Mouse (Mus musculus): Measurements from ENCODE around the gene Sh2b2.

GRCm38 (mm10) chr5:136286566-136286965 is 40.2 kb upstream of the Sh2b2 start:
- TF ChIP-seq CTCF (IDR thresholded peaks at IDR 0.05; ENCODE audit: control insufficient read depth, insufficient read depth, insufficient read length): no peak
- TF ChIP-seq FOSL1 (IDR thresholded peaks at IDR 0.05; ENCODE audit: insufficient read depth, low read length, poor library complexity, severe bottlenecking): no peak
- TF ChIP-seq CEBPB (IDR thresholded peaks at IDR 0.05; ENCODE audit: low read depth): no peak
- no peak for TF ChIP-seq MYOD1 (IDR thresholded peaks at IDR 0.05; ENCODE audit: control insufficient read depth, insufficient read length, low read depth)
- no peak for TF ChIP-seq MAX (IDR thresholded peaks at IDR 0.05)

Measured in C2C12 (cell line).